Mouse (Mus musculus): ENCODE measurements around the gene Rab3il1. TPM values are rescaled to one million over a fixed set of nuclear protein-coding genes. Genes with fewer than 3 reads are reported as not detected.

Gene Rab3il1
- total RNA-seq, 2 experiments from 2014 or later, result 8.9 to 12.8 TPM

DNA sequence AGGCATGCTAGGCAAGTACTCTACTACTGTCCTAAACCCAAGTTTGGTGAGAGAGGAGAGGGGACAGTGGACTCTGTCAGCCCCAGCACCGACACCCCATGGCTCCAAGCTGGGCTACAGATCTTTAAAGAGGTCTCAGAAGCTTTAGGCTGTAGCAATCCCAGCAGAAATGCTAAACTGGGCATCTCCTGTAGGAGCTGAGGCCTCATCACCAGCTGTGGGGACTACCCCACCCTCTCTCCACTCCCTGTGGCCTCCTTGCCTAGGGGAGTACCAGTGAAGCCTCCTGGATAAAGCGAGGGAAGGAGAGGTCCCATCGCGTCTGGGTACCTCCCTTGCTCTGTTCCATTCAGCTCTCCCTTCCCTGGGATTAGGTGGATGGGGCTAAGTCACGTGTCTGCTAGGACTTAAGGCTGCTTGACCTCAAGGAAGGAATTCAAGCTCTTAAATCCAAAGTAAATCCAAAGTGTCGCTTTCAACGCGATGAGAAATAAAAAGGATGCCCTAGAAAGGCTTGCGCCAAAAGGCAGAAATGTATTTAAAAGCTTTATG, 57.5 kb downstream of the Rab3il1 start:
- DNase-seq (ENCODE audit: low spot score in 2 of 2), result no peak

DNA sequence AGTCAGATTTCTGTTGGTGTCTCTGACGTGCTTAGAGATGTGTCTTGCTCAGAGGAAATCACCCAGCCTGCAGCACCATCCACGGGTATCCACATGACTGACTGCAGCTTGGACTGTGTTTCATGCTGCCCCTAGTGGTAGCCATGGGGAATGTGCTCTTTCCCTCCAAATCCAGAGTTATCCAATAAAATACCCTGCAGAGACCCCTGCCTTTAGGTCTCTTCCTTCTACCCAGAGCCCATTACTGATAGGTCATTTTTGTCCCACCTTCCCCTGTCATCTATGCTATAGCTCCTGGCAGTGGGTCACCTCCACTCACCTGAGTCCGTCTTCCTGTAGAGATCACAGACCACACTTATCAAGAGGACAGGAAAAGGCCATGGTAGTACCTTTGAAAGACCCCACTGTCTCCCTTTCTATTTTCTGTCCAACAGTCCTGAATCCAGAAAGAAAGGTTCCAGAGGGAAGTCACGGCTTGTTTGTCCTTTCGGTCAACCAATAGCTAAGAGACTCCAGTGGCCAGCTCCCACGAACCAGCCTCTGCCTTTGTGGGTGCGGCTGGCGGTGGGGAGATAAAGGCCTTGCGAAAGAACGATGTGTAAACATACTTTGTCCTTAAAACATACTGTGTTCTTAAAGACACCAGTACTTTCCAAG, 58.6 kb downstream of the Rab3il1 start:
- peak; percentile 62 to 74 for DNase-seq (ENCODE audit: low spot score in 2 of 2)

DNA sequence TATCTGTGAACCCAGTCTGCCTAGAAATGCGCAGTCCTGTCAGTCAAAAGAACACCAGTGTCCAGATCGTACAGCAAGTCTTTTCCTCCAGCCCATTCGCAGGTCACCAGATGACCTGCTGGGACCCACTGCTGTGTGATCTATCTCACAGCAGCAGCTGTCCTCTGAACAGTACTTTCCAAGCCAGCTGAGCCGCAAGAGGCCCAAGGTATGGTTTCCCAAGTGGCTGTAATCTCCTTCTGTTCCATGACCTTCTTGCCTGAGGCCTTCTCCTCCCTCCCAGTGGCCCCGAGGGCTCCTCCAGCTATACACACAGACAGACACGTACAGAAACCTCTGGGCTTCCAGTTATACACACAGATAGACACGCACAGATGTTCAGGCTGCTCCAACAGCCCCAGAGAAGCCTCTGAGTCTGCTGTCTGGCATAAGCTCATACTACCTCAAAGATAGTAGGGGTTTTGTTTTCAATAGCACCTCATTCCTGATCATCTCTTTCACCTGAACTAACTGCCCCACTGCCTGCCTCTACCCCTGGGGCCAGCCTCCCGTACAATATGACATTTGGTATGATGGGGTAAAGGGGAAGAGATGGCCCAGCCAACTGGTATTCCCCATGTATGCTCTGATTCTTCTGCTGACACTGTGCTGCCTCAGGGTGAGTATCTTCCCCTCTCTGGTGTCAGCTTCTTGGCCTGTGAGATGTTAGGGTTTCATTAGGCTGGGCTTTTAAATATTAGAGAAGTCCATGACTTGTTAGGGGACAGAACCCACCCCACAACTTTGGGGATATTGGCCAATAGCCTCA, 59.5 kb downstream of the Rab3il1 start:
- DNase-seq (ENCODE audit: low spot score in 2 of 2), result no peak

DNA sequence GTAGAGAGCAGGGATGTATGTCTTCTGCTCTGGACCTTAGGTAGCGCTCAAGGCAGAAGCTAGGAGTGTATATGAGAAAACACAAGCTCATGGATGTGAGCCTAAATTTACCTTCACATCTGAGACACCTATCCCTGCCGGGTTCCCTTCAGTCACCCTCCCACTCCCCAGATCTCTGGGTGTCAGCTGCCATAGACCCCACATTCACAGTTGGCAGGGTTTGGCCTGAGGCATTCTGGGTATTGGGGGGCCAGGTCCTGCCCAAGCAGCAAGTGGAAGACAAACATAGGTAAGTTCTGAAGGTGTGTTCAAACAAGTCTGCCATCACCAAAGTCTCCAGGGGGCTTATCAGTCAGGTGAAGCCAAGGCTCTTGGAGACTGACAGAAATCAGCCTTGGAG, 60.2 kb downstream of the Rab3il1 start:
- no peak for DNase-seq (ENCODE audit: low spot score in 2 of 2)

DNA sequence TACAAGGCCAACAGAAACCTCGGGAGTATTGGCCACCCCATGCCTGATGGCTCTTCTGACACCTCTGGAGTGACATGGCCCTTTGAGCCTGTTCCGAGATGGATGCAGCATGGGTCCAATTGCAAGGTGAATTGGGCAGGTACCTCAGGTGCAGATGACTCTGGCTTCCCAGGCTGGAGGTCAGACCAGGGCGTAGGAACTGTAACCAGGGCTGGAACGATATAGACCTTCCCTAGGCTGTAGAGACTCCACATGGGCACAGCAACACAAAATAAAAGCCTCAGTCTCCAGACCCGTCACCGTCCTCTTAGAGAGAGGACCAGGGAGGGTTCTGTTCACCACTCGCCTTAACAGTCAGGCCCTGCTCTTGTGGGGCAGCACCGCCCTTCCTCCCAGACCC, 60.8 kb downstream of the Rab3il1 start:
- DNase-seq (ENCODE audit: low spot score in 2 of 2), result no peak

DNA sequence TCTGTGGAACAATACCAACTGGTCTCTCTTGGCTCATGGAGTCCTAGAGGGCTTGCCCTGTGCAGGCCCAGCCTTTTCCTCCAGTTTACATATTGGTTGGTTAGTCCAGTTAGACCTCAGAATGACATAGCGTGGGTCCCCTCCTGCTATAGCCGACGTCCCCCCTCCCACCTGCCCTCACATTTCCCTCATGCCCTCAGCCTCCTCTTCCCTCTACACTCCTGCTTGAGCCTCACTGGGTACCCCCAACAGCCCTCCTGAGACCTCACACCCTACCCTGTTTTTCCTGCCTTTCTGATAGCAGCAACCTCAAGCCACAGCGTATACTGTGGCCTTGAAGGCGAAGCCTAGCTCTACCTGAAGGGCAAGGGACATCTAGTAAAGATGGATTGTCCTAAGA, 61.4 kb downstream of the Rab3il1 start:
- DNase-seq (ENCODE audit: low spot score in 2 of 2), result no peak

DNA sequence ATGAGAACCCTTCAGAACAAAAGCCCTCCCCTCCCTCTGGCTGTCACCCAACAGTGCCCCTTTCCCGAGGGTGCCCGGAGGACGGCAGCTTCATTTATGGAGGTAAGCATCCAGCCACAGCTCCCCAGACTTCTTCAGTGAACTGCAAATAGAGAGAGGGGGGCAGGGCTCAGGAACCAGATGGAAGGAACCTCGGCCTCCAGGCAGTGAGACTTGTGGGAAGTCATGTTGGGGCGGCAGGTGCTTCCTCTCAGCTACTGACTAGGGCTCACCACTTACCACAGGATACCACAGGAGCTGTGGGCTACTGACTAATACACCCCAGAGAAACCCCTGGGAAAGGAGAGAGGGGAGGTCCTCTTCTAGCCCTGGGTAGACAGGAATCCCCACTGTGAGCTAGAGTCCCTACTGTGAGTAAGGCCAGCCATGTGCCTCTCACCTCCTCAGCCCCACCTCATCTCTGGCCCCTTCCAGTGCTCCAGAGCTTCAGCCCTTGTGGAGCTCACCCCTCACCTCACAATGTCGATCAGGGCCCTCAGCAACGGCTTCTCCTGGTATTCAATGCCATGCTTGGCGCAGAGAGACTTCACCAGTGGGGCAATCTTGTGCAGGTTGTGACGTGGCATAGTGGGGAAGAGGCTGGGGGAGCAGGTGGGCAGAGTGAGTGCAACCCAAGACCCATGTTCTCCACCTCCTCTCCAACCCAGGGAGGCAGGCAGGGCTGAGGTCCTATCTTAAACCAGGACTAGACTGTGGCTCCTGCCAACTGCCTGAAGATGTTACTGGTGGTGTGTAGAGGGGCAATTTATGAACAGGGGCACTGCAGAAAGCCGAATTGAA, 62.9 kb downstream of the Rab3il1 start:
- DNase-seq (ENCODE audit: low spot score in 2 of 2), result no peak

DNA sequence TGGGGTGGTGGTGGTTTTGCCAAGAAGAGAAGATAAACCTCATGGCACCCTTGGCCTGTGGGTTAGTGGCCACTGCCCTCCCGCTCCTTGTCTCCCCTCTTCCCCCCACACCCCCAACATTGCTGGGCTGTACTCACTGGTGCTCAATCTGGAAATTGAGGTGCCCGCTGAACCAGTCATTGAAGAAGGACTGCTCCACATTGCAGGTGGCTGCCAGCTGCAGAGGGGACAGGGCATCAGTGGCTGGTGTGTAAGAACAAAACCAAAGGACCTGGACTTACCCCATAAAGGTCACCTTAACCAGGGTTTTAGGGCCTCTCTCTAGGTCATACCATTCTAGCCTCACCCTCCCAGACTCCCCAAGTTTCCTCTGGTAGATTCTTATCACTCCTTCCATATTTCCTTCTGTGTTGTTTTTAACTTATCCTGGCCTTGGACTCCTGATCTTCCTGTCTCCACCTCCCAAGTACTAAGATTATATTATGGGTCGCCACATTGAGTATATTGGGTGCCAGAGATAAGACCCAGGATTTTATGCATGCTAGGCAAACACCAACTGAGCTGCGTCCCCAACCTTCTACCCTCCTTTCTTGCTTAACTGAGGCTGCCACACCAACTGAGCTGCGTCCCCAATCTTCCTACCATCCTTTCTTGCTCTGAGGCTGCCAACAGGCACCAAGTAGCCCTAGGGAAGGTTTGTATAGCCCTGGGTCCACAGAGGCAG, 64.2 kb downstream of the Rab3il1 start:
- no peak for DNase-seq (ENCODE audit: low spot score in 2 of 2)

DNA sequence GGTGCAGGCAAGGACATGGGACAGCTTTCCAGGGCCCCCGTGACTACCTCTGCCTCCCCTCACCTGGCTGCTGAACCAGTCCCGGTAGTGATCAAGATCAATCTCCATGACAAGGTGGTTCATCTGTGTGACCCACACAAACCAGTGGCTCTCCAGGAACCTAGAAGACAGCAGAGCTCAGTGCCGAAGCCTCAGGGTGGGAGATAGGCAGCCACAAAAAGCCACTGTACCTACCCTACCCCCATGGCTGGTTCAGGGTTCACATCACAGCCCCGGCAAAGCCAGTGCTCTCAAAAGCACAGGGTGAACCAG, 64.7 kb downstream of the Rab3il1 start:
- DNase-seq (ENCODE audit: low spot score in 2 of 2), result no peak

DNA sequence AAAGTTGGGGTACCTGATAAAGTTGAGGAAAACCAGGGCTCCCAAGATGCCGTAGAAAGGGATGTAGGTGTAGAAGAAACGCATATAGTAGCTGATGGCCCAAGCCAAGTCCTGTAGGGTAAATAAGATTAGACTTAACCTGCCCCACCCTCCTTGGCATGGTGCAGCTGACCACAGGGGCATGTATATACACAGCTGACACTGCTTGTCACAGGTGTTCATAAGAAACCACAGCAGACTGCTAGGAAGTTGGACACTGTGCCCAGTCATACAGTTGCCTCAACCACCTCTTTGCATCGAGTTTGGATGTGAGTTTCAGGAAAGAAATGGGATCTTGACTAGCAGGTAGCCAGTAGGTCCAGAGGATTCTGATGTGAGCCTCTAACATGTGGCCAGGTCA, 65.0 kb downstream of the Rab3il1 start:
- DNase-seq (ENCODE audit: low spot score in 2 of 2), result no peak

DNA sequence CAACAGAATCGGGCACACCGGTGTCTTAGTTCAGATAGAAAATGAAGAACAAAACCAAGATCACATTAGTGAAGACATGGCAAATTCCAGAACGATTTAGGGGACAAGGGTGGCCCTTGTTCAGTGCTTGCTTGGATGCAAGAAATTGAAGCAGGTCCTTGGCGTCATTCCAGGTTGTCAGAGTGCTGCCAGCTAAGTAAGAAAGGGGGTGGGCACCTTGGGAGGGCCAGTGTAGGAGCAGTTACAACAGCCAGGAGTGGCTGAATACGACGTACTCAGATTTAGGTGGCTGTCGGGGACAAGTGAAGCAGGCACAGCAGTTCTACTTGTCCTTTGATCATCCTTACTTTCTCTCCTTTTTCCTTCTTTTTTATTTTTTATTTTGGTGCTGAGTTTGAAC, 66.2 kb downstream of the Rab3il1 start:
- peak in 1 of 2 experiments; percentile 68 for DNase-seq (ENCODE audit: low spot score in 2 of 2)

DNA sequence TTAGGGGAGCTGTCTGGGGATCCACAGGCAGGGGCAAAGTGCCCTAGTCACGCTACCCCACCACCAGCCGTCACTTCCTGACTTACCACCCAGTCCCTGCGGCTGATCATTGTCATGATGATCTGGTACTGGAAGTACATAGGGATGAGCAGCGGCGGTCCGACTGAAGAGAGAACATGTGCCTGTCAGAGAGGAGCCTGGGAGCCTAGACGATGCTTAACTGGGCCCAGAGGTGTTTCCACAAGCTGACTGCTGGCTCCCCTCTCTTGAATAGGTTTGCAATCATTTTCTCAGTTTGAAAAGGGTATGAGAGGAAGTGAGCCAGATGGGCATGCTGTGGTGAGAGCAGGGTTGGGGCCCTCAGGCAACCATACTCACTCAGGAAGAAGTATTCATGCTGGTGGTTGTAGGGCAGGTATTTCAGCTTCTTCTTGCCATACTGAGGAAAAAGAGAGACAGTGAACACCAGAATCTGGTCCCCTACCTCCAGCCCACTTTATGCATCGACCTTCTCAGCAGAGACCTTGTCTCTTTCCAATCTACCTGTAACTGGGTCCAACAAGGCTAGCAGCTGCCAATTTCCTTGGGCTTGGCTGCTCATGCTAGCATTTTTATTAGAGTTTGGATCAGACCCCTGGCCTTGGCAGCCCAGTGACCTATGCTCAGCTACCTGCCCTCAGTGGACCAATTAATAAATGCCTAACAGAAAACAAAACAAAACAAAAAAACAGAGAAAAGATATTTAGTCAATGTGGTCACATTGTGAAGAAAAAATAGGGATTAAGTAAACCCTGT, 68.9 kb downstream of the Rab3il1 start:
- peak in 1 of 2 experiments; percentile 48 for DNase-seq (ENCODE audit: low spot score in 2 of 2)

DNA sequence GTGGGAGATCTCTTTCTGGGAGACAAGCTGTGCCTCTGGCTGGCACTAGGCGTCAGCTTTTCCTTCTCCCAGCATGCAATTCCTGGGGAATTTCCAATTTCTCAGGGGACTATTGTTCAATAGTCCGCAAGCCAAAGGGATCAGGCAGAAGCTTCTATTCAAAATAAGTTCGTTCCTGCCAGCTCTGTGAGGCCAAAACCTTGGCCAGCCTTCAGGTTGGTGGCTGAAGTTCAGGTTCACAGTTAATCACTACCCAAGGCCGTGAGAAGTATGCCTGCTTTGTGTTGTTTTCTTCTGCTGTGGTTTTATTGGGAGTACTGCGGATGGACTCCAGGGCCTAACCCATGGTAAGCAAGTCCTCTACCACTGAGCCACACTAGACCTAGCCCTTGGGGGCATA, 69.7 kb downstream of the Rab3il1 start:
- peak; percentile 64 to 87 for DNase-seq (ENCODE audit: low spot score in 2 of 2)

DNA sequence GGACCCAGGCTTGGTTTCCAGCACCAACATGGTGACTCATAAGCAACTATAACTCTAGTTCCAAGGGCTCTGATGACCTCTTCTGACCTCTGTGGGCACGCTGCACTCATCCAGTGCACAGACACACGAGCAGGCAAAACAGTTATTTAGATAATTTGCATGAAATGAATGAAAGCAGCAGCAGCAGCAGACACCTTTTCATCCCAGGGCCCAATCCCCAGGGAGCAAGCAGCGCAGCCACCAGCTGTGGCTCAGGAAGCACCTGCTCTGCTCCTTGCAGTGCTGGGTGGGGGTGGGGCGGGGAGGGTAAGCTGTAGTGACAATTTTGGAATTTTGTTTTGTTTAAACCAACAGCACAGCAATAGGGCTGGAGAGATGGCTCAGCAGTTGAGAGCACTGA, 70.4 kb downstream of the Rab3il1 start:
- DNase-seq (ENCODE audit: low spot score in 2 of 2), result no peak

DNA sequence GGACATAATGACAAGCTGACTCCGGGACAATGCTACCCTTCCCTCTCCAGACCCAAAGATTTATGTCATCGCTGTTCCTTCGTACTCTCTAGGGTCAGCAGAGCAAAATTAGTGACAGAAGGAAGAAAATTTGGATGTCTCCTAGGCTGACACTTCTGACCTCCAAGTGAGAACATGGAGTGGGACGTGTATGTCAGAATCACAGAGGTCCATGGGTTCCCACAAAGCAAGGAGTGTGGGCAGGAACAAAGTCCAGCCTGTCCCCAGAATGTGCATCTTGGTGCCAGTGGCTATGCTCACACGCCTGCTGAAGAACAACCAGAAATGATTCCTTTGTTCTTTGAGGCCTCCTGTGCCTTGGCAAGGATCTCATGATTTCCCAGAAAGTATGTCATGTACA, 71.7 kb downstream of the Rab3il1 start:
- DNase-seq (ENCODE audit: low spot score in 2 of 2), result no peak

DNA sequence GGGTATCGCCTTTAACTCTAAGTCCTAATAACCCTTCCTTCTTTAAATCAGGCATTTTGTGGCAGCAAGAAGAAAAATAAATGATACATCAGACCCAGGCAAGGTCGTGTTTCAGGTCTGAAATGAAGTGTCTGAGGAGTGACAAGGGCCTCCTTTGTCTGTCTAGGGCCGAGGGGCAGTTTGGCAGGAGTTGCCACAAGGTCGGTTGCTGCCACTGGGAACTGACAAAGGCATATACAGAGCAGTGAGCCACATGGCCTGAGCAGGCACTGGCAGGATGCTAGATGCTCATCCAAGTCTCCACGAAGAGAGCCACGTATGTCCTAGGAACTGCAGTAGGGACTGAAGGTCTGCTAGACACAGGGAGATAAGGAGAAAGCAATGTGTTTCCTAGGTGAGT, 76.9 kb downstream of the Rab3il1 start:
- no peak for DNase-seq (ENCODE audit: low spot score in 2 of 2)

DNA sequence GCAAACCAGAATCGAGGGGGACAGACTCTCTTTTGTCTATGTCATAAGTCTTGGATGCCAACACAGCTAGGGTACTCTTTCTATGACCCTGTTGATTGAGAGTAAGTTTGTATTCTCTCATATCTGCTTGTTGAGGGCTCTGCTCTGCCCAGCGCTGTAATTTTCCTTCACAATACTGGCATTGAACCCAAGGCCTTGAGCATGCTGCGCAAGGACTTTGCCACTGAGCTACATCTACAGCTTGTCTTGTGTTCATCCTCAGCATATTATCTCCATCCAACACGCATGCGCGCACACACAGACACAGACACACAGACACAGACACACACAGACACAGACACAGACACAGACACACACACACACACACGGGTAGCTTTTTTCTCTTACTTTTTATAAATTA, 78.9 kb downstream of the Rab3il1 start:
- DNase-seq (ENCODE audit: low spot score in 2 of 2), result no peak

DNA sequence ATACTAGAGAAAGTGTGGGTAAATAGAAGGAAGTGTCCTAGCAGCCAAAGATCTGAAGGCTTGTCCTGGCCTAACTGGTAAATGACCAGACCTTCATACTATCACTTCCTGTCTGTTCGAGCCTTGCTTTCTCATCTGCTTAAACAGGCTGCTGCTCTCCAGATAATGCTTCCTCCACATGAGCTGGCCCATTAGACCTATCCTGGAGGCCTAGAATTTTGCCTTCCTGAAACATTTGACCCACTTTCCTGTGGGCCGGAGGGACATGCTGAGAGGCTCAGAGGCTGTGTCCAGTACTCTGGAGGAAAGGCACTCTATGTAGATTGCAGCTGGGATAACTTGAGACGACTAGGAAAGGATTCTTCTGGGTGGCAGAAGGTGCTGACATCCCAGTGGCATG, 80.6 kb downstream of the Rab3il1 start:
- DNase-seq (ENCODE audit: low spot score in 2 of 2), result no peak

DNA sequence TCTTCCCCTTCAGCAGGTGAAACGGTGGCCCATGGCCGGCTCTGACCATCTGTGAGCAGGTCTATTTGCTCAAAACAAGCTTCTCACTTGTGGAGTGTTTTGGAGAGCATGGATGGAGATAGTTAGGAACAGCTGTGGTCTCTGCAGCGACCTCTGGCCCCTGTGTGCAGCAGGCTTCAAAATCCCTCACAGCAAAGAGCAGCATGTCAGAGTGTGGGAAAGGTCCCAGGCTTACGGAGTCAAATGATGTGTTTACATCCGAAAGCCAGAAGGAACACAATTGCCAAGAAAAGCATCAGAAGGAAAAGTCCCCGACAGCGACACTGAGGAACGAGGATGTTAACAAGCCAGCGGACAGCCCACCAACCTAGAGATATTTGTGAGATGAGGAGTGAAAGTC, 84.0 kb downstream of the Rab3il1 start:
- no peak for DNase-seq (ENCODE audit: low spot score in 2 of 2)

DNA sequence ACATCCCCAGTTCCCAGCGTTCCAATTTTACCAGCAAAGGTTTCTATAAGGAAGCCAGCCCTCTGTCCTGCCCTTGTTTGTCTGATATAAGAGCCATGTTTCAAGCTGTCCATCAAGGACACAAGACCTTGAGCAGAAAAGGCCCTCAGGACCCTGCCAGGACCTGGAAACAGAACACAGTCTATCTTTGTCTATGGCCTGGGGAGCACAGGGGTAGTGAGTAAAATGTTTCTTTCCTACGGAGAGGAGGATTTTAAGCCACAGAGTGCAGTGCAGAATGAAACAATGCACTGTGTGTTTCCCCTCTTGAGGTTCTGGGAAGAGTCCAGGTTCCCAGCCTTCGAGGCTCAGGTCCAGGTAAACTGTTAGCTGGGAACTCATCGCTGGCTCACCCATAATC, 85.5 kb downstream of the Rab3il1 start:
- DNase-seq (ENCODE audit: low spot score in 2 of 2), result no peak

Measured in layer of hippocampus, postnatal 14 days (tissue).